Mouse (Mus musculus): ENCODE measurements around the gene Zfp467. TPM values are rescaled to one million over a fixed set of nuclear protein-coding genes. Genes with fewer than 3 reads are reported as not detected.

The Zfp467 gene
- total RNA-seq, 4 experiments from 2014 or later = 42.9 to 63.5 (median 51.4) TPM

- DNase-seq (ENCODE audit: low spot score in 2 of 2) = peak in 1 of 2 experiments; percentile 53
These were observed 34.2 kb downstream of the Zfp467 start for GRCm38 (mm10) chr6:48411193-48412092.

DNA sequence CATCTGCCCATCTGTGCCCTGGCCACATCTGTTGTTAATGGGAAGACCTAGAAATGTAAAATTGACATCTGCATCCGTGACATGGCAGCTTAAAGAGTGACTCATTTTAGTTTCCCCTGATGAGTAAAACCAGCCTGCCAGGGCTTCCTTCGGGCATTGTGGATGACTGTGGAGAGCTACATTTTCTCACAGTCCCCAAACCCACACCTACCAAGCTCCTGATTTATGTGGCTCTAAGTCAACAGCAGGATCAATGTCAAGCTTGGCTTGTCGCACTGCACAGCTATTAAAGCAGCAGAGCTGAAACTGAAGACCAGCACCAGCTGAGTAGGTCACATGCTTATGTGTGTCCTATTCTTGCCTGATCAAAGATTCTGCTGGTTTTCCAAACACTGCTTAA lies 35.1 kb downstream of the Zfp467 start:
- DNase-seq (ENCODE audit: low spot score in 2 of 2) = peak; percentile 28 to 65

GRCm38 (mm10) chr6:48409726-48410343 lies 35.8 kb downstream of the Zfp467 start:
- no peak for DNase-seq (ENCODE audit: low spot score in 2 of 2)

DNA sequence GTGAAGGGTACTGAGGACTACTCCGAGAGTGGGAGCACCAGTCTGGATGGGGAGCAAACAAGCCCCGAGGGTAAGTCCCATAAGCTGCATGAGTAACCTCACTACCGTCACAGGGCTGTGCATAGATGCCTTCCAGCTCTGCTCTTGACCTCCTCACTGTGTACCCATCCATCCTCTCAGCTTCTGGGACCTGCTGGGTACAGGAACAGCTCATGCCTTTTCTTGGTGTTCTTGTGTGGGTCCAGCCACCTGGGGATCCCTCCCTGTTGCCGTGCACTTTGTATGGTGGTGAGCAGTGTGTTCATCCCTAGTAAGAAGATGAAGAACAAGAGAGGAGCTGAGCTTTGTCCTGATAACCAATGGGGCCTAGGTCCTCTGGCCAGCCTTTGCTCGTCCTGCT lies 41.6 kb downstream of the Zfp467 start:
- no peak for DNase-seq (ENCODE audit: low spot score in 2 of 2)

- DNase-seq (ENCODE audit: low spot score in 2 of 2) = no peak
These were observed 45.7 kb downstream of the Zfp467 start for GRCm38 (mm10) chr6:48399906-48400305.

DNA sequence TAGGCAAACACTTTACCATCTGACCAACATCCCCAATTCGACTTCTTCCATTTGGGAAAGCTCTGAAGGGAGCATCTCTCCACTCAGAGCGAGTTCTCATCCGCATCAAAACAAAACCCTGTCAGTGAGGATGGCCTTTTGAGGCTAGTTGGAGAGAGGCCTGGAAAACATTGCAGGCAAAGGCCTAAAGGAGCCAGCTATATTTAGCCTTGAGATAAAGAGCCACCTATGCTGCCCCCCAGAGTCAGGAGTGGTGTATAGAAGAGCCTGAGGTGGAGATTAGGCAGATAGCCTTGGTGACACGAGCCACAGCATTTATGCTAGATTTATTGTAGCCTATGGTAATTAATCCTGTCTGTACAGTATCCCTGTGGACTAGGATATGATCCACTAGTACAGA lies 48.3 kb downstream of the Zfp467 start:
- DNase-seq (ENCODE audit: low spot score in 2 of 2) = peak in 1 of 2 experiments; percentile 55

DNA sequence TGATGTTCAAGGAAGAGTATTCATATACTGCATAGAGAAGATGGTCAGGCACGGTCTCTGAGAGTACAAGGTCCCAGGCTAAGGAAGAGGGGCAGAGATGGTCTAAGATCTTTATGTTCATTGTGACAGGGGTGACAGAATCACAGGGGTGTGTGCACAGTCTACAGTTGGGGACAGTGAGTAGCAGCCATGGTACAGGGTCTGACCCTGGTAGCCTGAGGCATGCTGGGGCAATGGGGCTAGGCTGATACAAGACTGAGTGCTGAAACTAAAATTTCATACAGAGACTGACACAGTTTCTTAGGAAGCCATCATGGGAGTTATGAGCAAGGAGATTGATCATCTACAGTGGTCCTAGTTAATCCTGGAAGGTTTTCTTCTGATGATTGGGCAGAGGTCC lies 48.9 kb downstream of the Zfp467 start:
- DNase-seq (ENCODE audit: low spot score in 2 of 2) = no peak

- no peak for DNase-seq (ENCODE audit: low spot score in 2 of 2)
These were observed 49.5 kb downstream of the Zfp467 start for GRCm38 (mm10) chr6:48396008-48396595.

DNA sequence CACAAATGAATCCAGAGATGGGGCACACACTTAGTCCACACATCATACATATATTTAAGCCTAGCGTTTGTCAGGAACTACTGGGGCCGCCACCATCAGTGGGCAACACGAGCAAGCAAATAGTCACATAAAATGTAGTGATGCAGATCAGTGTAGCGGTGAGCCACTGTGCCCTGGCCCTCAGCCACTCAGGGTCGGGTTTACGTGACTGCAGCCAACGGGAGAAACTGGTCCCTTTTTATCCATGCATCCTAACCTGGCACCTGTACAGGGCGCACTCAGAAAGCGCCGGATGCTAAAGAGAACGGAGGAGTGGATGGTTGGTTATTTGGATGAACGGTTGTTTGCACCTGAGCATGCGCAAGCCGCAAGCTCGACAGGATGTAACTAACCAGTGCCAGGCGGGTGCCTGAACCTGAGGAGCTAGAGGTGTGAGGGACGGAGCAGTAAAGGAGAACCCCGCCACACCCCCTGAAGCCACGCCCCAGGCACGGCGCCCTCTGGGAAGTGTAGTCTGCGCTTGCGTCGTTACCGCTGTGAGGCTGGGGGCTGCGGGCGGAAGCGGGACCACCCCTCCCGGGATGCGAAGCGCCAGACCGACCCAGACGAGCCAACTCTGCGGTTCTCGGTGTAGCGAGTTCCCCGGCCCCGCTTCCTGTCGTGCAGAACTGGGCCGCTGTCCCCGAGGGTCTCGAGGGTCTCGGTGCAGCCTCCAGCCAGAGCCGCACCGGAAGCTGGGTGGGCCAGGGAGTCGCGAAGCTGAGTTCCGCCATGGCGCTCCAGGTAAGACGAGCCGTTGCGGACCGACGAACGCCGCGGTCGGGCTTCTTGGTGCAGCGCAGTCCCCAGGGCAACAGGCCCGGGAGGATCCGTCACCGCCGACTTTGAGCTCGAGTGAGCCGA lies 50.3 kb downstream of the Zfp467 start, which contains the start of gene Krba1:
Gene Krba1 (plus strand): TSS at position 482 of the 903 bp plus-strand sequence.
- DNase-seq (ENCODE audit: low spot score in 2 of 2) = peak; percentile 64 to 76

GRCm38 (mm10) chr6:48393811-48394210 lies 51.8 kb downstream of the Zfp467 start:
- no peak for DNase-seq (ENCODE audit: low spot score in 2 of 2)

DNA sequence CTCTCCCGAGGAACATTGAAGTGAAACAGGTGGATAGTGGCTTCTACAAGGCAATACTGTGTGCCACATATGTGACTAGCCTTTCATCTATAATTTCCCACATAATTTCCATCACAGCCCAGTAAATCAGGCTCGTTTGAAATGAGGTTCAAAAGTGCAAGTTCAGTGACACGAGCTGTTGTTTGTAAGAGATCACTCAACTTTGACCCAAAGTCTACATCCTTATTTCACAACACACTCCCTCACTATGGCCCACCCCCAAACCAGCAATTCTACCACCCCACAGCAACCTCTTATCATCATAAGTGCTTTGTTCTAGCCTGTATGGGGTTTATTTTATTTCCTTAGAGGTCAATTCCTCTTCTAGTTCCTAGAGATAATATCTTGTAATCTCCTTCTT lies 57.4 kb downstream of the Zfp467 start:
- no peak for DNase-seq (ENCODE audit: low spot score in 2 of 2)

Small RNAs within 50 kb of the gene (microRNA-seq; reads per million reads assigned to microRNA genes)
- not detected for gene Gm24325

Other genes with a start within 250 kb of the Zfp467 start
- gene Krba1, start 50.2 kb downstream of the Zfp467 start, total RNA-seq (2022) = 10 to 100 TPM; 15.6 to 18.6 (median 18.1) TPM
- gene Sspo, start 2.4 kb upstream of the Zfp467 start, total RNA-seq (2022) = 1 to 10 TPM in 1 of 4 experiments, under 1 TPM in 3; 0.24 to 1.1 (median 0.37) TPM
- 10 to 100 TPM; 41.6 to 49.2 (median 43.6) TPM for gene Atp6v0e2, start 91.8 kb upstream of the Zfp467 start, total RNA-seq (2022)
- gene Lrrc61, start 109.0 kb upstream of the Zfp467 start, total RNA-seq (2022) = 10 to 100 TPM; 20.8 to 25.0 (median 22.9) TPM
- gene Rarres2, start 127.0 kb upstream of the Zfp467 start, total RNA-seq (2022) = 10 to 100 TPM in 2 of 4 experiments, 1 to 10 TPM in 2; 7.5 to 24.6 (median 14.4) TPM
- not detected for gene Gm45021, start 143.8 kb upstream of the Zfp467 start, total RNA-seq (2022)
- gene Repin1, start 148.1 kb upstream of the Zfp467 start, total RNA-seq (2022) = 10 to 100 TPM; 28.9 to 35.0 (median 33.6) TPM
- gene Gm44965, start 148.1 kb upstream of the Zfp467 start, total RNA-seq (2022) = 1 to 10 TPM in 2 of 4 experiments, not detected in 2; 4.4 to 9.4 TPM
- 10 to 100 TPM in 2 of 4 experiments, 1 to 10 TPM in 2; 8.8 to 12.1 (median 9.9) TPM for gene Zfp775, start 156.2 kb upstream of the Zfp467 start, total RNA-seq (2022)
- gene AI854703, start 180.9 kb upstream of the Zfp467 start, total RNA-seq (2022) = 1 to 10 TPM in 1 of 4 experiments, under 1 TPM in 3; 0.56 to 1.2 (median 0.71) TPM
- 1 to 10 TPM; 1.3 to 2.0 (median 1.5) TPM for gene Gimap8, start 201.4 kb upstream of the Zfp467 start, total RNA-seq (2022)
- 1 to 10 TPM in 1 of 4 experiments, under 1 TPM in 3; 0.40 to 1.0 (median 0.62) TPM for gene Gimap9, start 230.3 kb upstream of the Zfp467 start, total RNA-seq (2022)
- 1 to 10 TPM; 2.5 to 4.5 (median 3.9) TPM for gene Gimap4, start 238.7 kb upstream of the Zfp467 start, total RNA-seq (2022)

All from gastrocnemius, adult 8-10 months (tissue).